Mouse (Mus musculus) right cerebral cortex, adult 18-20 months (tissue): ENCODE data around the gene Spag9.

ENCODE experiments used
- DNase-seq: peaks from one replicate; pipeline ENCODE4 v3.0.0; 2022; ENCODE audit warnings: mixed read lengths

The Spag9 gene

GRCm38 (mm10) chr11:94159066-94159880, 163.4 kb downstream of the Spag9 start:
- peak; percentile 34 for DNase-seq

GRCm38 (mm10) chr11:94159911-94160415, 164.1 kb downstream of the Spag9 start:
- no peak for DNase-seq

- peak; percentile 98 for DNase-seq
These were observed 164.8 kb downstream of the Spag9 start for GRCm38 (mm10) chr11:94160443-94161266.

GRCm38 (mm10) chr11:94161267-94161646, 165.4 kb downstream of the Spag9 start:
- DNase-seq: peak; percentile 39

- DNase-seq: no peak
These were observed 166.1 kb downstream of the Spag9 start for GRCm38 (mm10) chr11:94161867-94162581.

GRCm38 (mm10) chr11:94163005-94163767, 167.3 kb downstream of the Spag9 start:
- no peak for DNase-seq

GRCm38 (mm10) chr11:94165745-94166144, 169.9 kb downstream of the Spag9 start:
- no peak for DNase-seq

- DNase-seq: no peak
These were observed 172.3 kb downstream of the Spag9 start for GRCm38 (mm10) chr11:94168238-94168637.

- DNase-seq: no peak
These were observed 173.7 kb downstream of the Spag9 start for GRCm38 (mm10) chr11:94169596-94169995.

GRCm38 (mm10) chr11:94171691-94172090, 175.8 kb downstream of the Spag9 start:
- no peak for DNase-seq

GRCm38 (mm10) chr11:94172186-94172585, 176.3 kb downstream of the Spag9 start:
- no peak for DNase-seq

GRCm38 (mm10) chr11:94173726-94174146, 177.8 kb downstream of the Spag9 start:
- DNase-seq: no peak

- no peak for DNase-seq
These were observed 179.4 kb downstream of the Spag9 start for GRCm38 (mm10) chr11:94175288-94175687.
